Mouse (Mus musculus): ENCODE results near the gene Smarcd3. TPM values are rescaled to one million over a fixed set of nuclear protein-coding genes. Genes with fewer than 3 reads are reported as not detected.

Gene Smarcd3
- polyA plus RNA-seq (2015; fragmentation: Illumina TruSeq; extraction: RNeasy Lipid Tissue Mini Kit (QIAGEN cat#74804); ENCODE audit: low read depth, low replicate concordance) = 96.9 TPM

DNA sequence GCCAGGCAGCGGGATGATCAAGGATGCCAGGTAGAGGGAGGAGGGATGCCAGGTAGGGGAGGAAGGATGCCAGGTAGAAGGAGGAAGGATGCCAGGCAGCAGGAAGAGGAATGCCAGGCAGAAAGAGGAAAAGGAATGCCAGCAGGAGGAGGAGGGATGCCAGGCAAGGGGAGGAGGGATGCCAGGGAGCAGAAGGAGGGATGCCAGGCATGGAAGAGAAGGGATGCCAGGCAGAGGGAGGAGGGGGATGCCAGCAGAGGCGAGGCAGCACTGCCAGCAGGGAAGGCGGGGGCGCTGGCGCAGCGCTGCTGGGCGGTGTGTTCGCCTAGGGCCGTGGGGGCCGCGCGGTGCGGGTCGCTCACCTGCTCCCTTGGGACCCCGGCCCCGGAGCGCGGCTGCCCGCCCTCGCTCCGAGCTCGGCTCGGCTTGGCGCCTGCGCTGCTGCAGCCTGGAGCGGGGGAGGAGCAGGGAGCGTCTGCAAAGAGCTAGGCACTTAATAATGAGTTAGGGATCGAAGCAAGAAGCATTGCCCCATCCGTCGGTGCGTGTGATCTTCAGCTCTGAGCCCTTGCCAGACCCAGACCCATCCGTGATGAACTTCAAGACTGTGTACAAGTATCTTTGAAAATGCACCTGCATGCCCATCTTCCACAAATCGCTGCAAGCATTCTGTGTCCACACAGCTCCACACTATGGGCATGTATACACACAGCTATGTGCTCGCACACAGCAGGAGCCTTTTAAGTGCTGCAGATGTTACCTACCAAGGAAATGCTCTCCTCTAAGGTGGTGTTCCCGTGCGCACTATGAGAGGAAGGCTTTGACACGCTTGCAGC is at the start of gene Smarcd3:
TSS of gene Smarcd3 (minus strand) at position 426 of the 836 bp plus-strand sequence.

DNA sequence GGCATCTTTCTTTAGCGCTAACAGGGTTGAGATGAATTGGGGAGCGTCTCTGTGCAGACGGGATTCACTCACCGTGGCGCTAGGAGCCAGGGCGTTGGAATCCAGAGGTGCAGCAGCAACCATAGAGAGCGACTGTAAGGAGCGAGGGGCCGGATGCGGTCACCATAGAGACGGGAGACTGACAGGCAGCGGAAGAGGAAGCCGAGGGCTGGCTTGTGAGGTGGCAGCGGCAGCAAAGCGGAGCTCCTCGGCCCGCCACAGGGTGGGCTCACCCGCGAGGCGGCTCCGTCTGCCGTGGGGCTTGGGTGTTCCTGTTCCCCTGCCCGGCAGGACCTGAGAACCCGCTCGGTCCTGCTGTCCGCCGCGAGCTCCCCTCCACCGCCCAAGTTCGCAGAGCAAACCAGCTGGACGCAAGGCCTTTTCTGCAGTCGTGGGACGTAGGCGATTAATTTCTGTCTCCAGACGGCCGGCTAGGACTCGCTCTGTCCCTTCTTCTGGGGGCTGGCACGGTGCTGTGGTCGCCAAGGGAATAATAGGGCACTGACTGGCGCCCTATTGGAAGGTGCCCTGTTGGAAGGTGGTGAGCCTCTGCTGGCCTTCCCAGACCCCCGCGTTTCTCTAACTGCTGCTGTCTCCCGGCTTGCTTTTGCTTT is 37.5 kb downstream of the Smarcd3 start, which contains the start of gene Chpf2:
TSS of gene Chpf2 (plus strand) at position 195 of the 653 bp plus-strand sequence.

DNA sequence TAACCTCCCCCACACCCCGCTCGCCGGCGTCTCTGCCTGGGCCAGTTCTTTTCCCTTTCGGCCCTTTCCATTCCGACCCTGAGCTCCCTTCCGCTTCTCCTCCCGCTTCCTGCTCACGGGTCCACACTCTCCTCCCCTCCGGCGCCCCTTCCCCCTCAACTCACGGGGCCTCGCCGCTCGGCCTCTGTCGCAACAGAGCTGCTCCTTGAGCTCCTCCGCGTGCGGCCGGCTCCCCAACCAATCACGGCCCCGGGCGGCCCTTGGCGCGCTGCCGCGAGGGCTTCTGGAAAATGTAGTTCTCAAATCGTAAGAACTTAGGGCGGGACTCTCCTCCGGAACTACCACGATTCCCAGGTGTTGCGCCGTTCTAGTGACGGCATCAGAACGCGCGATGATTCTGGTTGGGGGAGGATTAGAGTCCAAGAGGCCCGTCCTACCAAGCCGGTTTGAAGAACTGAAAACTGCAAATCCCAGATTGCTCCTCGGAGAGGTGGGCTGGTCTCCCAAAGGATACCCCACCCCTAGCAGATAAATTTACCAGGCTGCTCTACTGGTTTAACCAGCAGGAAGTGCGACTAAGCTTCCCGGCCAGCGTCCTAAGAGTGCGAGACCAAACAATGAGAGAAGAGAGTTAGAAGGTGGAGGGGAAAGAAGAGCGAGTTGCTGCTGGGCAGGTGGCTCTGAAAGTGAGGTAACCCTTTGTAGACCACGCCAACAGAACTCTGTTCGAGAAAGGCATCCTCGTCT is 46.9 kb downstream of the Smarcd3 start, which contains the start of gene Abcf2:
TSS of gene Abcf2 (minus strand) at position 285 of the 747 bp plus-strand sequence.

DNA sequence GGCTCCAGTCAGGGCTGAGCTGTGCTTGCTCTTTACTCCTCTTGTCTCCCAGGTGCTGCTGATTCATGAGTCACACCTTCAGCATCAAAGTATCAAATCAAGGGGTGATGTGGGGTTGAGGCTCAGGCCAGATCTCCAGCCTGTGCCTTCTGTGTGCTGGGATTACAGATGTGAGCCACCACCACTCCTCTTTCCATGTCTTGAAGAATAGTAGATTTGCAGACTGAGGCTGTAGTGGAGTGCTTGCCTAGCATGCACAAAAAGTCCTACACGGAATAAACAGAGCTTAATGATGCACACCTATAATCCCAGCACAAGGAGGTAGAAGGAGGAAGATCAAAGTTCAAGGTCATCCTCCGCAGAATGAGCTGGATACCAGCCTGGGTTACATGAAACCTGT is 67.5 kb downstream of the Smarcd3 start, which contains the start of gene 4931409K22Rik:
TSS of gene 4931409K22Rik (minus strand) at position 101 of the 400 bp plus-strand sequence.

Other genes starting within 250 kb of the Smarcd3 start
- 6.0 TPM for gene Atg9b, start 232.3 kb downstream of the Smarcd3 start, polyA plus RNA-seq (2015; fragmentation: Illumina TruSeq; extraction: RNeasy Lipid Tissue Mini Kit (QIAGEN cat#74804); ENCODE audit: low read depth, low replicate concordance)
- 46.2 TPM for gene Abcb8, start 230.7 kb downstream of the Smarcd3 start, polyA plus RNA-seq (2015; fragmentation: Illumina TruSeq; extraction: RNeasy Lipid Tissue Mini Kit (QIAGEN cat#74804); ENCODE audit: low read depth, low replicate concordance)
- 0.19 TPM for gene Asic3, start 211.0 kb downstream of the Smarcd3 start, polyA plus RNA-seq (2015; fragmentation: Illumina TruSeq; extraction: RNeasy Lipid Tissue Mini Kit (QIAGEN cat#74804); ENCODE audit: low read depth, low replicate concordance)
- 176 TPM for gene Cdk5, start 200.9 kb downstream of the Smarcd3 start, polyA plus RNA-seq (2015; fragmentation: Illumina TruSeq; extraction: RNeasy Lipid Tissue Mini Kit (QIAGEN cat#74804); ENCODE audit: low read depth, low replicate concordance)
- gene Slc4a2, start 200.6 kb downstream of the Smarcd3 start, polyA plus RNA-seq (2015; fragmentation: Illumina TruSeq; extraction: RNeasy Lipid Tissue Mini Kit (QIAGEN cat#74804); ENCODE audit: low read depth, low replicate concordance) = 30.8 TPM
- 114 TPM for gene Fastk, start 179.1 kb downstream of the Smarcd3 start, polyA plus RNA-seq (2015; fragmentation: Illumina TruSeq; extraction: RNeasy Lipid Tissue Mini Kit (QIAGEN cat#74804); ENCODE audit: low read depth, low replicate concordance)
- gene Tmub1, start 176.6 kb downstream of the Smarcd3 start, polyA plus RNA-seq (2015; fragmentation: Illumina TruSeq; extraction: RNeasy Lipid Tissue Mini Kit (QIAGEN cat#74804); ENCODE audit: low read depth, low replicate concordance) = 35.1 TPM
- 378 TPM for gene Agap3, start 172.2 kb downstream of the Smarcd3 start, polyA plus RNA-seq (2015; fragmentation: Illumina TruSeq; extraction: RNeasy Lipid Tissue Mini Kit (QIAGEN cat#74804); ENCODE audit: low read depth, low replicate concordance)
- gene Gbx1, start 97.2 kb downstream of the Smarcd3 start, polyA plus RNA-seq (2015; fragmentation: Illumina TruSeq; extraction: RNeasy Lipid Tissue Mini Kit (QIAGEN cat#74804); ENCODE audit: low read depth, low replicate concordance) = 0.33 TPM
- gene Asb10, start 83.4 kb downstream of the Smarcd3 start, polyA plus RNA-seq (2015; fragmentation: Illumina TruSeq; extraction: RNeasy Lipid Tissue Mini Kit (QIAGEN cat#74804); ENCODE audit: low read depth, low replicate concordance) = 0.24 TPM
- not detected for gene 4931409K22Rik, start 67.6 kb downstream of the Smarcd3 start, polyA plus RNA-seq (2015; fragmentation: Illumina TruSeq; extraction: RNeasy Lipid Tissue Mini Kit (QIAGEN cat#74804); ENCODE audit: low read depth, low replicate concordance)
- 99.2 TPM for gene Abcf2, start 46.9 kb downstream of the Smarcd3 start, polyA plus RNA-seq (2015; fragmentation: Illumina TruSeq; extraction: RNeasy Lipid Tissue Mini Kit (QIAGEN cat#74804); ENCODE audit: low read depth, low replicate concordance)
- gene Chpf2, start 37.7 kb downstream of the Smarcd3 start, polyA plus RNA-seq (2015; fragmentation: Illumina TruSeq; extraction: RNeasy Lipid Tissue Mini Kit (QIAGEN cat#74804); ENCODE audit: low read depth, low replicate concordance) = 25.9 TPM
- gene Nub1, start 61.1 kb upstream of the Smarcd3 start, polyA plus RNA-seq (2015; fragmentation: Illumina TruSeq; extraction: RNeasy Lipid Tissue Mini Kit (QIAGEN cat#74804); ENCODE audit: low read depth, low replicate concordance) = 64.9 TPM
- 2.1 TPM for gene Wdr86, start 106.3 kb upstream of the Smarcd3 start, polyA plus RNA-seq (2015; fragmentation: Illumina TruSeq; extraction: RNeasy Lipid Tissue Mini Kit (QIAGEN cat#74804); ENCODE audit: low read depth, low replicate concordance)
- gene Crygn, start 133.6 kb upstream of the Smarcd3 start, polyA plus RNA-seq (2015; fragmentation: Illumina TruSeq; extraction: RNeasy Lipid Tissue Mini Kit (QIAGEN cat#74804); ENCODE audit: low read depth, low replicate concordance) = 2.5 TPM
- gene Rheb, start 218.2 kb upstream of the Smarcd3 start, polyA plus RNA-seq (2015; fragmentation: Illumina TruSeq; extraction: RNeasy Lipid Tissue Mini Kit (QIAGEN cat#74804); ENCODE audit: low read depth, low replicate concordance) = 243 TPM